Mouse (Mus musculus) megakaryocyte, adult 5-6 weeks (primary cell): Measurements from ENCODE around the gene Ahdc1. TPM values are rescaled to one million over a fixed set of nuclear protein-coding genes. Genes with fewer than 3 reads are reported as not detected.

ENCODE experiments used
- ATAC-seq: 2 replicates; pipeline ENCODE4 v1.8.0; 2016; ENCODE audit warnings: mild to moderate bottlenecking, inconsistent platforms; ENCODE audit not compliant: poor library complexity, severe bottlenecking
- total RNA-seq, 2 experiments: library from RNA; stranded (forward) in 1 of 2; stranded (reverse) in 1 of 2; fragments of 153-499, 151-499 nt in 1 of 2; fragments of 221-1000, 200-1000 nt in 1 of 2; gene quantifications; 2 replicates each; pipeline versions ENCODE4 v1.2.3 to v1.2.4; 2015 to 2017

The Ahdc1 gene
- total RNA-seq, 2 experiments from 2014 or later, result 0.77 to 4.4 TPM

DNA sequence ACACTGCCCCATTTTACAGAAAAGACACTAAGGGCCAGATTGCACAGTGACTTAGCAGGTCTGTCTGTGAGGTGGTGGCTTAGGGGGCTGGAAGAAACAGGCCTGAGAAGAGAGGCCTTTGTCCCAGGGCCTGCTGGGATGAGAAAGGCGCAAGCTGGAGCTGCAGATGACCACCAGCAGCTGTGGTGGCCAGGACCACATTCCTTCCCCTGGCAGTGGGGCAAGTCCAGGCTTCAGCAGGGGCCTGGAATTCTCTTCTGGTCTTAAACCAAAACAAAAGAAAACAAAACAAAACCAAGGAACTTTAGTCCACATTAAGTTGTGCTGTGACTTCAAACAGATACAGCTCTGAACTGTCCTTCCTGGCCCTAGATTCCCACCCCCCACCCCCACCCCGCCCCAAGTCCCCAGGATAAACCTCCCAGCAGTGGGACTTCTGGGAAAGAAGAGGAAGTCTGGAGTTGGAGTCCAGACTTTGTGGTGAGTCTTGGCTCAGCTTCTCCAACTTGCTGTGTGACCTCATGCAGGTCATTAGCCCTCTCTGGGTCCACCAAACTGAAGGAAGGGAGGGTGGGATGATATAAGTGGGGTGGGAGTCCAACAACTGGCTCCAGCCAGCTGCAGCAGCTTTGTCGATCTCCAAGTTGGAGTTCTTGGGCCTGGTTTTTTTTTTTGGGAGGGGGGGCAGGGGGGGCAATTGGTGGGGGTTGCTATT, 105.9 kb downstream of the Ahdc1 start:
- ATAC-seq, result no peak

- peak; percentile 91 for ATAC-seq
These were observed 106.7 kb downstream of the Ahdc1 start for GRCm38 (mm10) chr4:133117556-133118411.

DNA sequence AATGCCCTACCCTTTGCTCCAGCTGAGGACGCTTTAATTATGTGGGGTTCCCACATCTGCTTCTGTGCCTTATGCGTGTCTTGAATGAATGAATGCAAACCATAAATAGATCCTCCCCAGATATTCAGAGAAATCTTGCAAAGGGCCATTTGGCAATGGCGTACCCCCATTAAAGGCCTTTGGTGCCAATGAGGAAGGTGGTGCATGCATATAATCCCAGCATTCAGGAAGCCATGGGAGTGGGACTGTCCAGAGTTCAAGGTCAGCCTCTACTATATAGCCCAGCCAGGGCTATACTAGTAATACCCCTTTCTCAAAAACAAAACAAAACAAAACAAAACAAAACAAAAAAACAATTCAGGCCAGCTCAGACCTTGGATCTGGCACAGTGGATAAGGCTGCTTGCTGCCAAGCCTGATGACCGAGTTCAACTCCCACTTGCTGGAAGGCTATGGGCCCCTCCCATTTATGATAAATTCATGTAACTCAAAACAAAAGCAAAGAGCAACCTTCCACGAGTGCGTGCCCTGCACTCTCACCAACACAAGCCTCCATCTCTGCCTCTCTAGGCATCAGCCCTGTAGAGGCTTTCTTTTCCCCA, 107.8 kb downstream of the Ahdc1 start:
- ATAC-seq, result no peak

DNA sequence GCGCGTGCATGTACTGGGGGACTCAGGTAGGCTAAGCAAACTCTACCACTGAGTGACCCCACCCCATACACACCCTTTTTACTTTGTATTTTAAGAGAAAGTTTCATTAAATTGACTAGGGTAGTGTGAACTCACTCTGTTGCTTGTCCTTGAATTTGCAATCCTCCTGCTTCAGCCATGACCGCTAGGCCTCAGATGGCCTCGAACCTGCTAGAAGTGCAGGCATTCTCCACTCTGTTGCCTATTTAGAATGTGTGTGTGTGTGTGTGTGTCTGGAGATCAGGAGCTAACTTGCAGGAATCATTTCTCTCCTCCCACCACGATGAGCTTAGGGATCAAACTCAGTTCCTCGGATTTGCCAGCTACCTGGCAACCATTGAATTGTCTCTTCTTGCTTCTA, 108.5 kb downstream of the Ahdc1 start:
- ATAC-seq, result no peak

DNA sequence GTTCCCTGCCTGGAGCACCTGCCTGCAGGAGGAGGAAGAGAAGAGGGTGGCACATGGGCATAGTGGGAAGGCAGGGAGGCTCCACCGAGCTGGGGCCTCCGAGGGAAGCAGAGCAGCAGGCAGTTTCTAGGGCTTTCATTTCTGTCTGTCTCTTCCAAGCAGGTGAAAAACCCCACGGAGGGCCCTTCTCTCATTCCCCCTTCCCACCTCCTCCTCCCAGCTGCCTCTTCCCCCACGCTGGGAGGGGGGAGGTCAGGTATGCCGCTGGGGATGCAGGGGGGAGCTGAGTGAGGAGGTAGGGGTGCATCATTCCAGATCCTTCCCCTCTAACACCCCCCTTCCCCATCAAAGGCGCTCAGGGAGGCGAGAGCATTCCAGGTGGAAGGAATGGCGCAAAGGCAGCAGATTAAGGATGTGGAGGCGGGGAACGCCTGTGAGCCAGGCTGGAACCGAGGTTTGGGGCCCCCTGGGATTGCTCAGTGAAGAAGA, 109.8 kb downstream of the Ahdc1 start:
- no peak for ATAC-seq

DNA sequence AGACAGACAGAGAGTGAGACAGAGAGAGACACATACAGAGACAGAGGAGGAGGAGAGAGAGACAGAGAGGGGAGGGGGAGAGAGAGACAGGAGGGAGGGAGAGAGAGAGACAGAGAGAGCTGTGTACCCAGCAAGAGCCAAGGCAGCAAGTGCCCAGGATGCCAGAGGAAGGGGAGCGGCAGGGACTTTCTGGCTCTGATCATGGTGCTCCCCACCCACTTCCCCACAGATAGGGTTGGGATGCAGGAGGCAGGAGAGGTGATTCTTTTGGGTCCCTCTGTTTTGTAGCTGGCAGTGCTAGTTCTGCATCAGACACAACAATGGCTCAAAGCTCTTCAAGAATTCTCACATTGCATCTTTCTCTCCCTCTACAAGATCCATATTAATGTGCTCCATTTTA, 110.4 kb downstream of the Ahdc1 start:
- ATAC-seq, result no peak

DNA sequence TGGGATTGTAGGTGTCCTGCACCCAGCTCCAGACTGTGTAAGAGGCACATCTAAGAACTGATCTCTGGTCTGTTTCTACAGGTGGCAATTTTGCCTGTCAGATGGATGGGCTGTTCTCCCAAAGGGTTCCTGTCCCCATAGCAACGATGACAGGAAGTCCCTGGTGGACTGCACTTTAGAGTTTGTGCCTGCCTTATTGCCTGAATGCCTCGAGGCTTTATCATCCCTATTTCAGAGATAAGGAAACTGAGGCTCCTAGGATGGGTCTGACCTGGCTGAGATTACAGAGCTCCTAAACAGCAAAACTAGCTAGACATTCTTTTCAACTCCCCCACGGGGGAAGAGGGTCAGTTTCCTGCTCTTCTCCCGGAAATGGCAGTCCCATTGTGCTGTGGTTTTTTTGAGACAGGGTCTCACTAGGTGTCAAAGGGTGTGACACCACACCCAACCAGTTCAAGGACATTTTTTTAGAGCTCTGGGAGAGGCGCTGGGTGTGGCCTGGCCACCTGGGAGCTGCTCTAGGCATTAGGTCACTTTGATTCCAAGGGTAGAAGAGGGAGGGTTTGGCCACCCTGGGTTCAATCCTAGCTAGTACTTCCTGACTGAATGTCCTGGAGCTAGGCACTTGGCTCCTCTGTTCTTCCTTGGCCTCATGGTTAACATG, 111.0 kb downstream of the Ahdc1 start:
- ATAC-seq, result no peak

DNA sequence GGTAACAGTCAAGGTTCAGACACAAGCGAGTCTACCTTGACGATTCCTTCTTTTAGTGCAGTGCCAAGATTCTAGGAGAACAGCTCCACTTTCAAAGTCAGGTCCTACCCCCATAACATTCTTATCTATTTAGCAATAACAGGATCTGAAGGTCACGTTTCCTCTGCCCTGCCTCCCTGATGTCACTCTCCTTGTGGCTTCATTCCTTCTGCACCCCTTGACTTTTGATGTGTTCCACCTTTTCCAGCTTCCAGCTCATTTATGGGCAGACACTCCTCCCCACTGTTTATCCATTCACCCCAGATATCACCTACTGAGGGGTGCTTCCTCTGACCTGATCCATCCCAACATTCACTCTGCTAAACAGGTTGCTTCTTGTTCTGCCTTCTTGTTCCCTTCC, 116.0 kb downstream of the Ahdc1 start:
- ATAC-seq, result no peak

Other genes starting within 250 kb of the Ahdc1 start
- gene Rpa2, start 242.9 kb upstream of the Ahdc1 start, total RNA-seq (2015), result 28.0 and 28.7 TPM in 2 replicates
- 22.3 and 27.9 TPM in 2 replicates for gene Rpa2, start 242.9 kb upstream of the Ahdc1 start, total RNA-seq (2017)
- 129 and 136 TPM in 2 replicates for gene Themis2, start 214.9 kb upstream of the Ahdc1 start, total RNA-seq (2015)
- 84.4 and 95.0 TPM in 2 replicates for gene Themis2, start 214.9 kb upstream of the Ahdc1 start, total RNA-seq (2017)
- 25.7 and 29.6 TPM in 2 replicates for gene Ppp1r8, start 168.1 kb upstream of the Ahdc1 start, total RNA-seq (2015)
- 46.1 and 50.1 TPM in 2 replicates for gene Ppp1r8, start 168.1 kb upstream of the Ahdc1 start, total RNA-seq (2017)
- gene Stx12, start 126.8 kb upstream of the Ahdc1 start, total RNA-seq (2015), result 43.9 and 53.0 TPM in 2 replicates
- gene Stx12, start 126.8 kb upstream of the Ahdc1 start, total RNA-seq (2017), result 49.9 and 51.0 TPM in 2 replicates
- 21.2 and 21.5 TPM in 2 replicates for gene Fam76a, start 88.7 kb upstream of the Ahdc1 start, total RNA-seq (2015)
- gene Fam76a, start 88.7 kb upstream of the Ahdc1 start, total RNA-seq (2017), result 43.2 and 66.3 TPM in 2 replicates
- 108 and 116 TPM in 2 replicates for gene Fgr, start 37.2 kb upstream of the Ahdc1 start, total RNA-seq (2015)
- gene Fgr, start 37.2 kb upstream of the Ahdc1 start, total RNA-seq (2017), result 111 and 112 TPM in 2 replicates
- 226 and 236 TPM in 2 replicates for gene Wasf2, start 119.2 kb downstream of the Ahdc1 start, total RNA-seq (2015)
- 56.9 and 75.4 TPM in 2 replicates for gene Wasf2, start 119.2 kb downstream of the Ahdc1 start, total RNA-seq (2017)
- not detected in 2 replicates for gene Cd164l2, start 200.9 kb downstream of the Ahdc1 start, total RNA-seq (2015)
- gene Cd164l2, start 200.9 kb downstream of the Ahdc1 start, total RNA-seq (2017), result not detected in 2 replicates
- gene Gpr3, start 201.3 kb downstream of the Ahdc1 start, total RNA-seq (2015), result 0.21 TPM in 1 of 2 replicates, not detected in the other
- gene Gpr3, start 201.3 kb downstream of the Ahdc1 start, total RNA-seq (2017), result not detected in 2 replicates
- gene Map3k6, start 229.6 kb downstream of the Ahdc1 start, total RNA-seq (2015), result 10.2 and 11.7 TPM in 2 replicates
- 9.1 and 13.4 TPM in 2 replicates for gene Map3k6, start 229.6 kb downstream of the Ahdc1 start, total RNA-seq (2017)